Comparison of ENCODE assay signal across 19 mouse cellular contexts in genomic region chr4:132363487-132363886, GRCm38 (mm10).
"Had no signal": no experiment of that assay in that cellular context is flagged by ENCODE, and none has a peak within 500 bp of the region (broad histone marks: within the 10 kb centered on the region; RNA-seq: fewer than 3 reads in every experiment).

No protein-coding gene starts in this region.

- H3K9me3 ChIP-seq: liver, embryonic 13.5 days; midbrain, embryonic 12.5 days; midbrain, embryonic 15.5 days; neural tube, embryonic 13.5 days had no signal

- ATAC-seq: midbrain, embryonic 15.5 days had no signal

- H3K4me2 ChIP-seq: liver, embryonic 13.5 days; midbrain, embryonic 12.5 days; midbrain, embryonic 15.5 days; neural tube, embryonic 13.5 days had no signal

- H3K4me3 ChIP-seq: layer of hippocampus, adult 2 months; liver, embryonic 13.5 days; midbrain, embryonic 12.5 days; midbrain, embryonic 15.5 days; myocyte; neural tube, embryonic 13.5 days had no signal

- H3K27ac ChIP-seq: kidney, postnatal 0 days; layer of hippocampus, adult 2 months; liver, embryonic 13.5 days; midbrain, embryonic 12.5 days; midbrain, embryonic 15.5 days; neural tube, embryonic 13.5 days had no signal

- DNase-seq: kidney, adult 2 months; kidney, postnatal 25 days; layer of hippocampus, adult 9-11 months; liver, embryonic 13.5 days; lung, adult 2 months; lung, postnatal 14 days; lung, postnatal 4 days; retina, postnatal 1 day; right cerebral cortex, postnatal 14 days; right cerebral cortex, postnatal 4 days; thymus, adult 2 months; thymus, postnatal 14 days; thymus, postnatal 4 days had no signal

- H3K27me3 ChIP-seq: liver, embryonic 13.5 days; midbrain, embryonic 12.5 days; midbrain, embryonic 15.5 days; neural tube, embryonic 13.5 days had no signal

- H3K9ac ChIP-seq: liver, embryonic 13.5 days; midbrain, embryonic 12.5 days; midbrain, embryonic 15.5 days; neural tube, embryonic 13.5 days had no signal

- H3K4me1 ChIP-seq: liver, embryonic 13.5 days; midbrain, embryonic 12.5 days; midbrain, embryonic 15.5 days; neural tube, embryonic 13.5 days had no signal
